Mouse (Mus musculus): Measurements from ENCODE around the gene Poc1a.

- TF ChIP-seq CTCF (IDR thresholded peaks at IDR 0.05; ENCODE audit: extremely low read depth, insufficient read length, insufficient replicate concordance, low read depth, low read length), result no peak
- TF ChIP-seq POLR2A (IDR thresholded peaks at IDR 0.05; ENCODE audit: low read depth, low read length), result no peak
Measured at GRCm38 (mm10) chr9:106367001-106367400, 86.1 kb downstream of the Poc1a start.

Measured in small intestine, adult 2 months (tissue).